Mouse (Mus musculus): ENCODE measurements around the gene Nup160. TPM values are rescaled to one million over a fixed set of nuclear protein-coding genes. Genes with fewer than 3 reads are reported as not detected.

Nup160 gene
- 43.4 and 43.7 TPM in 2 replicates for polyA plus RNA-seq (2015; fragmentation: Nextera tagmentation; extraction: Ambion mirVana)

- WGBS, result 85% methylated on average over 8 of the region's 8 CpGs
- no peak within 1 kb of the TSS for H3K4me3 ChIP-seq (replicated peaks)
- H3K36me3 ChIP-seq, result no peaks in the 10 kb centered on the region
- H3K4me2 ChIP-seq (replicated peaks), result no peak within 1 kb of the TSS
- H3K4me1 ChIP-seq (replicated peaks), result peaks cover 6% of the 10 kb centered on the region
- H3K9me3 ChIP-seq, result no peaks in the 10 kb centered on the region
- no peak within 1 kb of the TSS for H3K27ac ChIP-seq
- no peak for ATAC-seq
- H3K27me3 ChIP-seq (replicated peaks), result no peaks in the 10 kb centered on the region
- no peak within 1 kb of the TSS for H3K9ac ChIP-seq
These were observed at the start of gene Nup160 for GRCm38 (mm10) chr2:90677007-90677406. Nup160 (plus strand) TSS chr2:90677215.

- Histone ChIP-seq H3K9me3 (no peaks in the 10 kb centered on the region), H3K4me3 (replicated peaks) (no peak overlapping the region), H3K27me3 (replicated peaks) (no peaks in the 10 kb centered on the region), H3K4me2 (replicated peaks) (no peak overlapping the region), H3K27ac (no peak overlapping the region), H3K9ac (no peak overlapping the region), H3K36me3 (no peaks in the 10 kb centered on the region), H3K4me1 (replicated peaks) (0 out of 2 replicates have a peak, but pooled peaks cover 3% of the 10 kb centered on the region)
- 91% methylated on average over 5 of the region's 5 CpGs for WGBS
- ATAC-seq, result no peak
These were observed 48.8 kb upstream of the Nup160 start for GRCm38 (mm10) chr2:90628261-90628660.

- Histone ChIP-seq H3K4me1 (replicated peaks) (no peaks in the 10 kb centered on the region), H3K4me3 (replicated peaks) (no peak overlapping the region), H3K36me3 (no peaks in the 10 kb centered on the region), H3K4me2 (replicated peaks) (no peak overlapping the region), H3K27ac (no peak overlapping the region), H3K27me3 (replicated peaks) (no peaks in the 10 kb centered on the region), H3K9ac (no peak overlapping the region), H3K9me3 (no peaks in the 10 kb centered on the region)
- no peak for ATAC-seq
- WGBS, result 31% methylated on average over 2 of the region's 2 CpGs
These were observed 47.5 kb upstream of the Nup160 start for GRCm38 (mm10) chr2:90629552-90629951.

- H3K36me3 ChIP-seq, result no peaks in the 10 kb centered on the region
- H3K27ac ChIP-seq, result no peak overlapping the region
- H3K9ac ChIP-seq, result no peak overlapping the region
- no peak for ATAC-seq
- H3K9me3 ChIP-seq, result no peaks in the 10 kb centered on the region
- no peaks in the 10 kb centered on the region for H3K4me1 ChIP-seq (replicated peaks)
- no peaks in the 10 kb centered on the region for H3K27me3 ChIP-seq (replicated peaks)
- H3K4me2 ChIP-seq (replicated peaks), result no peak overlapping the region
- 72% methylated on average over 16 of the region's 16 CpGs for WGBS
- no peak overlapping the region for H3K4me3 ChIP-seq (replicated peaks)
These were observed 44.9 kb upstream of the Nup160 start for GRCm38 (mm10) chr2:90631938-90632733.

- no peaks in the 10 kb centered on the region for H3K36me3 ChIP-seq
- no peak overlapping the region for H3K9ac ChIP-seq
- no peak for ATAC-seq
- peaks cover 7% of the 10 kb centered on the region; the same call in 1 of the 2 replicates for H3K4me1 ChIP-seq (replicated peaks)
- no peak overlapping the region for H3K27ac ChIP-seq
- H3K27me3 ChIP-seq (replicated peaks), result no peaks in the 10 kb centered on the region
- H3K4me3 ChIP-seq (replicated peaks), result no peak overlapping the region
- no peak overlapping the region for H3K4me2 ChIP-seq (replicated peaks)
- no peaks in the 10 kb centered on the region for H3K9me3 ChIP-seq
These were observed 42.3 kb upstream of the Nup160 start for GRCm38 (mm10) chr2:90634671-90635070.

- H3K9me3 ChIP-seq, result no peaks in the 10 kb centered on the region
- H3K4me1 ChIP-seq (replicated peaks), result peaks cover 12% of the 10 kb centered on the region
- no peak overlapping the region for H3K4me3 ChIP-seq (replicated peaks)
- ATAC-seq, result no peak
- H3K27me3 ChIP-seq (replicated peaks), result no peaks in the 10 kb centered on the region
- H3K4me2 ChIP-seq (replicated peaks), result no peak overlapping the region
- no peak overlapping the region for H3K9ac ChIP-seq
- H3K27ac ChIP-seq, result no peak overlapping the region
- WGBS, result 55% methylated on average over 7 of the region's 7 CpGs
- no peaks in the 10 kb centered on the region for H3K36me3 ChIP-seq
These were observed 41.8 kb upstream of the Nup160 start for GRCm38 (mm10) chr2:90635085-90635723.

- 88% methylated on average over 7 of the region's 7 CpGs for WGBS
- Histone ChIP-seq H3K4me1 (replicated peaks) (peaks cover 22% of the 10 kb centered on the region), H3K27me3 (replicated peaks) (no peaks in the 10 kb centered on the region), H3K4me3 (replicated peaks) (no peak overlapping the region), H3K9me3 (no peaks in the 10 kb centered on the region), H3K27ac (no peak overlapping the region), H3K4me2 (replicated peaks) (no peak overlapping the region), H3K36me3 (no peaks in the 10 kb centered on the region), H3K9ac (no peak overlapping the region)
- ATAC-seq, result no peak
These were observed 40.2 kb upstream of the Nup160 start for GRCm38 (mm10) chr2:90636853-90637252.

- peak overlapping the region; percentile 86 for H3K27ac ChIP-seq
- H3K36me3 ChIP-seq, result no peaks in the 10 kb centered on the region
- no peaks in the 10 kb centered on the region for H3K9me3 ChIP-seq
- 70% methylated on average over 8 of the region's 8 CpGs for WGBS
- H3K4me1 ChIP-seq (replicated peaks), result peaks cover 22% of the 10 kb centered on the region
- peak; percentile 50 for ATAC-seq
- H3K27me3 ChIP-seq (replicated peaks), result no peaks in the 10 kb centered on the region
- no peak overlapping the region for H3K9ac ChIP-seq
- no peak overlapping the region for H3K4me3 ChIP-seq (replicated peaks)
- 0 out of 2 replicates have a peak overlapping the region, but pooled peaks have one; percentile 0 for H3K4me2 ChIP-seq (replicated peaks)
These were observed 37.8 kb upstream of the Nup160 start for GRCm38 (mm10) chr2:90638986-90639746.

GRCm38 (mm10) chr2:90639747-90640699 is 37.0 kb upstream of the Nup160 start:
- WGBS, result 42% methylated on average over 5 of the region's 5 CpGs
- peak overlapping the region; percentile 0; the same call in 1 of the 2 replicates for H3K4me2 ChIP-seq (replicated peaks)

GRCm38 (mm10) chr2:90641007-90641709 is 35.9 kb upstream of the Nup160 start:
- Histone ChIP-seq H3K4me2 (replicated peaks) (no peak overlapping the region), H3K4me1 (replicated peaks) (peaks cover 22% of the 10 kb centered on the region), H3K9me3 (no peaks in the 10 kb centered on the region), H3K27me3 (replicated peaks) (no peaks in the 10 kb centered on the region), H3K9ac (no peak overlapping the region), H3K36me3 (no peaks in the 10 kb centered on the region), H3K27ac (peak overlapping the region; percentile 86), H3K4me3 (replicated peaks) (no peak overlapping the region)
- ATAC-seq, result peak; percentile 62
- WGBS, result 60% methylated on average over 10 of the region's 10 CpGs

More at GRCm38 (mm10) chr2:90639747-90640699, 37.0 kb upstream of the Nup160 start:
- peaks cover 22% of the 10 kb centered on the region for H3K4me1 ChIP-seq (replicated peaks)
- peak overlapping the region; percentile 86 for H3K27ac ChIP-seq
- ATAC-seq, result peak; percentile 81
- no peaks in the 10 kb centered on the region for H3K36me3 ChIP-seq
- no peaks in the 10 kb centered on the region for H3K27me3 ChIP-seq (replicated peaks)
- H3K9me3 ChIP-seq, result no peaks in the 10 kb centered on the region
- H3K4me3 ChIP-seq (replicated peaks), result no peak overlapping the region
- no peak overlapping the region for H3K9ac ChIP-seq

GRCm38 (mm10) chr2:90641710-90642039 is 35.3 kb upstream of the Nup160 start:
- H3K27ac ChIP-seq, result no peak overlapping the region
- H3K27me3 ChIP-seq (replicated peaks), result no peaks in the 10 kb centered on the region

More at GRCm38 (mm10) chr2:90641710-90642039, 35.3 kb upstream of the Nup160 start:
- Histone ChIP-seq H3K9ac (no peak overlapping the region), H3K9me3 (no peaks in the 10 kb centered on the region), H3K4me3 (replicated peaks) (no peak overlapping the region), H3K36me3 (no peaks in the 10 kb centered on the region), H3K4me2 (replicated peaks) (no peak overlapping the region), H3K4me1 (replicated peaks) (peaks cover 22% of the 10 kb centered on the region)
- WGBS, result 85% methylated on average over 4 of the region's 4 CpGs
- no peak for ATAC-seq
